Mouse (Mus musculus) ES-Bruce4 (cell line): ENCODE results near the gene Rarres2. TPM values are rescaled to one million over a fixed set of nuclear protein-coding genes. Genes with fewer than 3 reads are reported as not detected.

Source experiments
- H3K27ac ChIP-seq: 2 replicates; pipeline ENCODE4 v1.5.1; 2012; ENCODE audit warnings: low read length, inconsistent platforms; ENCODE audit not compliant: insufficient read depth
- H3K27me3 ChIP-seq: 2 replicates; pipeline ENCODE4 v1.6.1; 2012; ENCODE audit warnings: mild to moderate bottlenecking, low read length, inconsistent platforms; ENCODE audit not compliant: control insufficient read depth, poor library complexity, insufficient read depth, severe bottlenecking
- H3K36me3 ChIP-seq: 2 replicates; pipeline ENCODE4 v1.6.1; 2012; ENCODE audit warnings: inconsistent platforms, mild to moderate bottlenecking, low read length, moderate library complexity; ENCODE audit not compliant: control insufficient read depth, poor library complexity, insufficient read depth, severe bottlenecking
- H3K4me1 ChIP-seq: one replicate; pipeline ENCODE4 v1.8.1; 2011; ENCODE audit warnings: low read length; ENCODE audit not compliant: control insufficient read depth, insufficient read depth
- H3K4me3 ChIP-seq: 2 replicates; pipeline ENCODE4 v1.5.1; 2011; ENCODE audit warnings: low read depth, mild to moderate bottlenecking, low read length
- H3K9ac ChIP-seq: 2 replicates; pipeline ENCODE4 v1.6.1; 2012; ENCODE audit warnings: low read depth, mild to moderate bottlenecking, inconsistent platforms; ENCODE audit not compliant: poor library complexity, severe bottlenecking
- H3K9me3 ChIP-seq: replicated peaks from 2 replicates; pipeline ENCODE4 v1.6.1; 2012; ENCODE audit warnings: mild to moderate bottlenecking, low read length, inconsistent platforms; ENCODE audit not compliant: control insufficient read depth, poor library complexity, insufficient read depth, severe bottlenecking
- CTCF ChIP-seq: IDR thresholded peaks from one replicate; pipeline ENCODE4 v1.8.1; 2011; ENCODE audit warnings: low read depth, low read length
- EP300 ChIP-seq: IDR thresholded peaks from 2 replicates; pipeline ENCODE4 v1.6.1; 2011; ENCODE audit warnings: low read depth, low read length; ENCODE audit not compliant: insufficient read depth
- POLR2A ChIP-seq: IDR thresholded peaks from one replicate; pipeline ENCODE4 v1.8.1; 2011; ENCODE audit warnings: low read length; ENCODE audit not compliant: insufficient read depth
- polyA plus RNA-seq: library from polyadenylated mRNA; stranded (reverse); fragments of >200 nt; gene quantifications from 2 replicates; pipeline ENCODE4 v1.2.4, GENCODE M21; 2011; ENCODE audit warnings: low read depth; ENCODE audit not compliant: missing spikeins, insufficient read depth, insufficient read length

Rarres2 gene
- polyA plus RNA-seq, 1 experiment = 0.90 TPM

DNA sequence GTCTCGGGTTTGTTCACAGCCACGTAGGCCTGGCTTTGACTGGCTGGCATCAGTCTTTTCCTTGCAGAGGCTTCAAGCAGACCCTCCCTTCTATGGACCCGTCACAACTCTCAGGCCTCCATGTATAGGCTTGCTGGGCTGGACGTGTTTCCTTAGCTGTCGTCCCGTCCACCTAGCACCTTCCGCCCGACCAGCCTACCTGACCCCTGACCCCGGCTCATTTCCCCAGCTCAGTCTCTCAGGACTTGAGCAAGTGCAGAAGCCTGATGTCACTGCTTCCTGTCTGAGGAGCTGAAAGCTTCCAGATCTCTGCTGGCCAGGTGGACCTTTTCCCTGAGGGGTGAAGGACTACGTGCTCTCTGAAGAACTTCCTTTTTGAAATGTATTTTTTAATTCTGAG is 691 bp upstream of the Rarres2 start:
- no peak for TF ChIP-seq CTCF
- TF ChIP-seq POLR2A = no peak
- TF ChIP-seq EP300 = no peak
- Histone ChIP-seq H3K9me3 (no peaks in the 10 kb centered on the region), H3K4me3 (no peak overlapping the region), H3K36me3 (no peaks in the 10 kb centered on the region), H3K4me1 (no peaks in the 10 kb centered on the region), H3K9ac (no peak overlapping the region), H3K27me3 (no peaks in the 10 kb centered on the region), H3K27ac (no peak overlapping the region)

DNA sequence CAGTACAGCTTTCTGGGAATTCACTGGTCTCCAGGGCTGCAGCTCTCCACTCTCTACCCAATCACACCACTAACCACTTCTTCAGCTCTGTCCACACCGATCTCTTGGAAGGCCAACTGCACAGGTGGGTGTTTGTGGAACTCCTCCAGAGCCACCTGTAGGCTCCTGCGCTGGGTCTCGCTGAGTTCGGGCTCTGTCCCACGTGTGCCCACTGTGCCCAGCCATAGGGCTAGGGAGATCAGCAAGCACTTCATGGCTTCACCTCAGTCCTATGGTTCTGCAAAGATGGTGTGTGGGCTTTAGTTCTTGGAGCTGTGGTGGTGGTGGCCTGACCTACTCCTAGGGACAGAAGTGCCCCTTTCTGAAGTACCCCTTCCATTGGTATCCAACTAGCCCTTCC is 575 bp downstream of the Rarres2 start:
- no peaks in the 10 kb centered on the region for H3K27me3 ChIP-seq
- H3K4me1 ChIP-seq = no peaks in the 10 kb centered on the region

DNA sequence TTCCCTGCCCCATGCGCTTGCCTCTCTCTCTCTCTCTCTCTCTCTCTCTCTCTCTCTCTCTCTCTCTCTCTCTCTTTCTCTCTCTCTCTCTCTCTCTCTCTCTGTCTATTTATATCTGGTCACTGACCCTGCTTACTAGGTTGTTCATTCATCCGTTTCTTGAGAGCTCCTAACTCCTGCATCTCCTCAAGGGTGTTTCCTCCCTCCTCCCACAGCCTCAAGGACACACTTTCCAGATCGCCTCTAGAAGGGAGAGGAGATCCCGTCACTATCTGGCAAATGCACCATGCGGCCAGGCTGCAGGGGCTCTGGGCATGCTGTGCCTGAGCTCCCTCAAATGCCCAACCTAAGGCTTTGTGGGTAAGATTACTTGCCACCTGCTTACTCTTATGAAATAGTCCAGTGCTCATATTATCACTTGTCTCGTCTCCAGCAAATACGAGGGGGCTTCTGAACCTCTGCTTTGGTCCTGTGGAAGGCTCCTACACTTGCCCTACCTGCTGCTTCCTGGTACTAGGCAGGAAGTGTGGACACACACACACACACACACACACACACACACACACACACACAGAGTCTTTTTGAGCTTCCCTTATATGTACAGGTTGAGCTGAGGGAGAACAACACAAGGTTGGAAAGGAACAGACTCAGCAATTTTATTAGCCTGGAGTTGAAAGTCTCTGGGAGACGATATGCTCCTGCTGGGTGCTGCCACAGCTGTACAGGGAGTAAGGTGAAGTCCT is 3.4 kb downstream of the Rarres2 start:
- Histone ChIP-seq H3K4me1 (no peaks in the 10 kb centered on the region), H3K36me3 (no peaks in the 10 kb centered on the region), H3K4me3 (no peak overlapping the region), H3K27ac (no peak overlapping the region), H3K27me3 (no peaks in the 10 kb centered on the region), H3K9ac (no peak overlapping the region), H3K9me3 (no peaks in the 10 kb centered on the region)
- TF ChIP-seq POLR2A (no peak), CTCF (no peak), EP300 (no peak)

More for the DNA sequence above, 575 bp downstream of the Rarres2 start:
- H3K9ac ChIP-seq = no peak overlapping the region
- TF ChIP-seq POLR2A (no peak), EP300 (no peak), CTCF (no peak)
- H3K9me3 ChIP-seq = no peaks in the 10 kb centered on the region
- no peaks in the 10 kb centered on the region for H3K36me3 ChIP-seq
- no peak overlapping the region for H3K4me3 ChIP-seq
- no peak overlapping the region for H3K27ac ChIP-seq

DNA sequence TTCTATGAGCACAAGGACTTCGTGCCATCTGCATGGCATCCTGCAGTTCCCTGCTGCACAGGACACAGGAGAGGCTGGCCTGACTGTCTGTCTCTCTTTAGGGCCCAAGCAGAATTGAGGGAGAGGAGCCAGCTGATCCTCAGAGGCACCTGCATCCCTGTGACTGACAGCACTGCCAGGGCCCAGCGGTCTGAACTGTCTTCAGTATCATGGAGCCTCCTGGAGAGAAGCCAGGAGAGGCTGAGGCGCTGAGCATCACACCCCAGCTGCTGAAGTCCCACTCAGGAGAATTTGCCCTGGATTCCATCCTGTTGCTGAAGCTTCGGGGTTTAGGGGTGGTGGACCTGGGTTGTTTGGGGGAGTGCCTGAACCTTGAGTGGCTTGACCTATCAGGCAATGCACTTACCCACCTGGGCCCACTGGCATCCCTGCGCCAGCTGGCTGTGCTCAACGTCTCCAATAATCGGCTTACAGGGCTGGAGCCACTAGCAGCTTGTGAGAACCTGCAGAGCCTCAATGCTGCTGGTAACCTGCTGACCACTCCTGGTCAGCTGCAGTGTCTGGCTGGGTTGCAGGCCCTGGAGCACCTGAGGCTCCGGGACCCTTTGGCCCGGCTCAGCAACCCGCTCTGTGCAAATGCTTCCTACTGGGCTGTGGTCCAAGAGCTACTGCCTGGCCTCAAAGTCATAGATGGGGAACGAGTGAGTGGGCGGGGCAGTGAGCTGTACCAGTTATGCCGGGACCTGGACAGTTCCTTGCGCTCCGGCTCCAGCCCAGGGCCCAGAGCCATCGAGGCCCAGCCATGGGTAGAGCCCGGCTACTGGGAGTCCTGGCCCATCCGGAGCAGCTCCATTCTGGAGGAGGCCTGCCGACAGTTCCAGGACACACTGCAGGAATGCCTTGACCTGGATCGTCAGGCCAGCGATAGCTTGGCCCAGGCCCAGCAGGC is 4.3 kb downstream of the Rarres2 start:
- no peaks in the 10 kb centered on the region for H3K27me3 ChIP-seq
- H3K4me3 ChIP-seq = no peak overlapping the region
- no peak overlapping the region for H3K27ac ChIP-seq
- H3K9ac ChIP-seq = no peak overlapping the region
- TF ChIP-seq EP300 (no peak), CTCF (no peak), POLR2A (no peak)
- H3K4me1 ChIP-seq = no peaks in the 10 kb centered on the region
- H3K36me3 ChIP-seq = no peaks in the 10 kb centered on the region
- H3K9me3 ChIP-seq = no peaks in the 10 kb centered on the region

DNA sequence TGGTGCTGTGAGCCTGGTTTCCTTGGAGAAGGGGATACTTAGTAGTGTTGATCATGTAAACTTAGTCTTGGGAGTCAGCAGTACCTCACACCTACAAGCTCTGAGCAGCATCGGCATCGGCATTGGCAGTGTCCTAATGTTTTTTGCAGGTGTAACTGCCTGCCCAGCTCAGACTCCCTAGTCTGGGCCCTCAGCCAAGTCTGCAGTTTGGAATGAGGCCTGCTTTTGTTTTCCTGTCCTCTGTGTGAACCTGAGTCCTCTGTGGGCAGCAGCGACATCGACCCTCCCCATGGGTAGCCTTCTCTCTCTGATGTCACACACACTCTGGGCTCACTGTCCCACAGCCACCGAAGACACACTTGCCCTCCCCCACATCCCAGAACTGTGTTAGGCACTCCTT is 6.3 kb downstream of the Rarres2 start:
- Histone ChIP-seq H3K4me1 (no peaks in the 10 kb centered on the region), H3K27me3 (no peaks in the 10 kb centered on the region), H3K9ac (no peak overlapping the region), H3K27ac (no peak overlapping the region), H3K9me3 (no peaks in the 10 kb centered on the region), H3K36me3 (no peaks in the 10 kb centered on the region), H3K4me3 (no peak overlapping the region)
- TF ChIP-seq CTCF (no peak), POLR2A (no peak), EP300 (no peak)
